Mouse (Mus musculus) heart, embryonic 10.5 days (tissue): Measurements from ENCODE around the gene Cacna1f. TPM values are rescaled to one million over a fixed set of nuclear protein-coding genes. Genes with fewer than 3 reads are reported as not detected.
A peak's percentile ranks its signal among the peaks of the same experiment; 100 is the strongest.

ENCODE experiments used
- DNase-seq: peaks from one replicate; pipeline ENCODE4 v3.0.0-alpha.2; 2017; ENCODE audit warnings: low spot score
- H3K27ac ChIP-seq: fragments of 300-500 bp; sonication (generic); 2 replicates; pipeline ENCODE4 v1.5.1; 2016; ENCODE audit warnings: mild to moderate bottlenecking
- H3K27me3 ChIP-seq: fragments of 300-500 bp; sonication (generic); 2 replicates; pipeline ENCODE4 v1.6.1; 2016; ENCODE audit warnings: mild to moderate bottlenecking; ENCODE audit not compliant: poor library complexity, insufficient read depth, severe bottlenecking
- H3K36me3 ChIP-seq: fragments of 300-500 bp; sonication (generic); 2 replicates; pipeline ENCODE4 v1.6.1; 2016; ENCODE audit warnings: mild to moderate bottlenecking, moderate library complexity
- H3K4me1 ChIP-seq: fragments of 300-500 bp; sonication (generic); 2 replicates; pipeline ENCODE4 v1.6.1; 2016; ENCODE audit warnings: mild to moderate bottlenecking
- H3K4me3 ChIP-seq: fragments of 300-500 bp; sonication (generic); 2 replicates; pipeline ENCODE4 v1.5.1; 2016; ENCODE audit warnings: mild to moderate bottlenecking, moderate library complexity
- H3K9me3 ChIP-seq: fragments of 300-500 bp; sonication (generic); 2 replicates; pipeline ENCODE4 v1.6.1; 2016; ENCODE audit warnings: mild to moderate bottlenecking, moderate library complexity
- WGBS: fragments of 180-500 bp; shearing (Covaris S2); methylation state at CpG from one replicate; pipeline ENCODE4 v1.1.7; 2016; 5-methylcytosine and 5-hydroxymethylcytosine counted together
- polyA plus RNA-seq: library from polyadenylated mRNA; unstranded; fragments of >200 nt; fragmentation: Nextera tagmentation; extraction: Ambion mirVana; gene quantifications from 2 replicates; pipeline ENCODE4 v1.2.1, GENCODE M21; 2016

Cacna1f gene
- polyA plus RNA-seq, 1 experiment from 2014 or later, result 0.03 TPM

- Histone ChIP-seq H3K27me3 (no peaks in the 10 kb centered on the region), H3K4me1 (no peaks in the 10 kb centered on the region), H3K4me3 (no peak overlapping the region), H3K36me3 (peaks cover 2% of the 10 kb centered on the region; the same call in 1 of the 2 replicates), H3K9me3 (no peaks in the 10 kb centered on the region), H3K27ac (no peak overlapping the region)
- 90% methylated on average over 4 of the region's 5 CpGs for WGBS
- DNase-seq, result no peak
Measured at GRCm38 (mm10) chrX:7586356-7586755, 20.5 kb upstream of the Cacna1f start.

GRCm38 (mm10) chrX:7595371-7595770 lies 11.5 kb upstream of the Cacna1f start:
- no peak for DNase-seq
- Histone ChIP-seq H3K27me3 (no peaks in the 10 kb centered on the region), H3K36me3 (peaks cover 53% of the 10 kb centered on the region), H3K4me1 (no peaks in the 10 kb centered on the region), H3K9me3 (no peaks in the 10 kb centered on the region), H3K4me3 (no peak overlapping the region), H3K27ac (no peak overlapping the region)
- 86% methylated on average over 9 of the region's 9 CpGs for WGBS

- Histone ChIP-seq H3K27me3 (peaks cover 5% of the 10 kb centered on the region), H3K36me3 (peaks cover 5% of the 10 kb centered on the region; the same call in 1 of the 2 replicates), H3K9me3 (no peaks in the 10 kb centered on the region), H3K27ac (no peak overlapping the region), H3K4me1 (no peaks in the 10 kb centered on the region), H3K4me3 (no peak overlapping the region)
- WGBS, result 85% methylated on average over 7 of the region's 7 CpGs
- no peak for DNase-seq
Measured at GRCm38 (mm10) chrX:7604004-7604403, 2.9 kb upstream of the Cacna1f start.

- Histone ChIP-seq H3K4me3 (peak within 1 kb of the TSS; percentile 59), H3K36me3 (no peaks in the 10 kb centered on the region), H3K27me3 (peaks cover 5% of the 10 kb centered on the region), H3K27ac (peak within 1 kb of the TSS; percentile 78; the same call in 1 of the 2 replicates), H3K4me1 (no peaks in the 10 kb centered on the region), H3K9me3 (no peaks in the 10 kb centered on the region)
- 15% methylated on average over 28 of the region's 28 CpGs for WGBS
- DNase-seq, result peak; percentile 93
Measured at GRCm38 (mm10) chrX:7604879-7605574, 1.9 kb upstream of the Cacna1f start, which contains the start of gene Ccdc22. Ccdc22 (minus strand) TSS chrX:7605517.

GRCm38 (mm10) chrX:7605575-7605941 lies 1.3 kb upstream of the Cacna1f start:
- DNase-seq, result no peak
- Histone ChIP-seq H3K9me3 (no peaks in the 10 kb centered on the region), H3K27ac (no peak overlapping the region), H3K4me3 (no peak overlapping the region), H3K36me3 (no peaks in the 10 kb centered on the region), H3K27me3 (peaks cover 5% of the 10 kb centered on the region), H3K4me1 (no peaks in the 10 kb centered on the region)
- WGBS, result 39% methylated on average over 8 of the region's 8 CpGs

GRCm38 (mm10) chrX:7610035-7610434 lies 3.2 kb downstream of the Cacna1f start:
- DNase-seq, result no peak
- Histone ChIP-seq H3K27ac (no peak overlapping the region), H3K9me3 (no peaks in the 10 kb centered on the region), H3K36me3 (no peaks in the 10 kb centered on the region), H3K4me1 (no peaks in the 10 kb centered on the region), H3K4me3 (peak overlapping the region; percentile 57), H3K27me3 (peaks cover 14% of the 10 kb centered on the region)
- WGBS, result 19% methylated on average over 21 of the region's 21 CpGs

GRCm38 (mm10) chrX:7610536-7611258 lies 3.8 kb downstream of the Cacna1f start:
- no peaks in the 10 kb centered on the region for H3K4me1 ChIP-seq
- H3K4me3 ChIP-seq, result peak overlapping the region; percentile 57
- WGBS, result 18% methylated on average over 26 of the region's 26 CpGs
- no peaks in the 10 kb centered on the region for H3K9me3 ChIP-seq
- H3K27me3 ChIP-seq, result peaks cover 14% of the 10 kb centered on the region
- H3K36me3 ChIP-seq, result no peaks in the 10 kb centered on the region
- H3K27ac ChIP-seq, result no peak overlapping the region
- no peak for DNase-seq

- WGBS, result 78% methylated on average over 12 of the region's 12 CpGs
- H3K36me3 ChIP-seq, result no peaks in the 10 kb centered on the region
- H3K4me3 ChIP-seq, result no peak overlapping the region
- no peaks in the 10 kb centered on the region for H3K9me3 ChIP-seq
- no peak overlapping the region for H3K27ac ChIP-seq
- H3K4me1 ChIP-seq, result no peaks in the 10 kb centered on the region
- H3K27me3 ChIP-seq, result no peaks in the 10 kb centered on the region
- no peak for DNase-seq
Measured at GRCm38 (mm10) chrX:7617889-7618551, 11.1 kb downstream of the Cacna1f start.

- no peaks in the 10 kb centered on the region for H3K36me3 ChIP-seq
- H3K9me3 ChIP-seq, result no peaks in the 10 kb centered on the region
- H3K4me1 ChIP-seq, result no peaks in the 10 kb centered on the region
- no peaks in the 10 kb centered on the region for H3K27me3 ChIP-seq
- no peak overlapping the region for H3K4me3 ChIP-seq
- 84% methylated on average over 6 of the region's 6 CpGs for WGBS
- DNase-seq, result no peak
- no peak overlapping the region for H3K27ac ChIP-seq
Measured at GRCm38 (mm10) chrX:7632560-7632959, 25.7 kb downstream of the Cacna1f start.

- no peaks in the 10 kb centered on the region for H3K9me3 ChIP-seq
- peaks cover 17% of the 10 kb centered on the region for H3K27me3 ChIP-seq
- H3K4me1 ChIP-seq, result 0 out of 2 replicates have a peak, but pooled peaks cover 4% of the 10 kb centered on the region
- DNase-seq, result no peak
- H3K4me3 ChIP-seq, result no peak overlapping the region
- no peaks in the 10 kb centered on the region for H3K36me3 ChIP-seq
- WGBS, result 52% methylated on average over 3 of the region's 3 CpGs
- no peak overlapping the region for H3K27ac ChIP-seq
Measured at GRCm38 (mm10) chrX:7635101-7635500, 28.2 kb downstream of the Cacna1f start.

GRCm38 (mm10) chrX:7638401-7639091 lies 31.7 kb downstream of the Cacna1f start, which contains the start of gene Syp:
Syp (plus strand) TSS chrX:7638471.
- H3K27ac ChIP-seq, result no peak within 1 kb of the TSS
- H3K36me3 ChIP-seq, result no peaks in the 10 kb centered on the region
- peak within 1 kb of the TSS; percentile 42 for H3K4me3 ChIP-seq
- DNase-seq, result peak; percentile 92
- no peaks in the 10 kb centered on the region for H3K9me3 ChIP-seq
- 0 out of 2 replicates have a peak, but pooled peaks cover 4% of the 10 kb centered on the region for H3K4me1 ChIP-seq
- WGBS, result 12% methylated on average over 42 of the region's 42 CpGs
- H3K27me3 ChIP-seq, result peaks cover 24% of the 10 kb centered on the region

GRCm38 (mm10) chrX:7639536-7640325 lies 32.8 kb downstream of the Cacna1f start:
- H3K4me3 ChIP-seq, result no peak overlapping the region
- H3K4me1 ChIP-seq, result 0 out of 2 replicates have a peak, but pooled peaks cover 4% of the 10 kb centered on the region
- WGBS, result 21% methylated on average over 13 of the region's 13 CpGs
- H3K27ac ChIP-seq, result no peak overlapping the region
- no peak for DNase-seq
- H3K36me3 ChIP-seq, result no peaks in the 10 kb centered on the region
- H3K9me3 ChIP-seq, result no peaks in the 10 kb centered on the region
- H3K27me3 ChIP-seq, result peaks cover 24% of the 10 kb centered on the region
